Mouse (Mus musculus) liver, embryonic 11.5 days (tissue): Measurements from ENCODE around the gene Wwox. TPM values are rescaled to one million over a fixed set of nuclear protein-coding genes. Genes with fewer than 3 reads are reported as not detected.

ENCODE experiments used
- ATAC-seq: fragments of 200-750 bp; cut with Nextera tagmentation; replicated peaks from 2 replicates; pipeline ENCODE4 v1.8.0; 2017; ENCODE audit warnings: moderate number of reproducible peaks, mild to moderate bottlenecking, moderate TSS enrichment, moderate library complexity; ENCODE audit not compliant: low FRiP score
- DNase-seq: peaks from one replicate; pipeline ENCODE4 v3.0.0-alpha.2; 2017; ENCODE audit warnings: low spot score
- H3K27ac ChIP-seq: fragments of 300-500 bp; sonication (generic); 2 replicates; pipeline ENCODE4 v1.5.1; 2014; ENCODE audit warnings: mild to moderate bottlenecking, low read depth, low read length, control low read depth
- H3K27me3 ChIP-seq: fragments of 300-500 bp; sonication (generic); replicated peaks from 2 replicates; pipeline ENCODE4 v1.6.1; 2014; ENCODE audit warnings: low read length, mixed read lengths; ENCODE audit not compliant: control insufficient read depth, insufficient read depth
- H3K36me3 ChIP-seq: fragments of 300-500 bp; sonication (generic); 2 replicates; pipeline ENCODE4 v1.6.1; 2014; ENCODE audit warnings: mild to moderate bottlenecking, low read length, moderate library complexity, mixed read lengths; ENCODE audit not compliant: control insufficient read depth, insufficient read depth
- H3K4me1 ChIP-seq: fragments of 300-500 bp; sonication (generic); replicated peaks from 2 replicates; pipeline ENCODE4 v1.6.1; 2014; ENCODE audit warnings: low read length, mixed read lengths; ENCODE audit not compliant: control insufficient read depth, insufficient read depth
- H3K4me2 ChIP-seq: fragments of 300-500 bp; sonication (generic); 2 replicates; pipeline ENCODE4 v1.6.1; 2014; ENCODE audit warnings: mild to moderate bottlenecking, control low read depth, moderate library complexity
- H3K4me3 ChIP-seq: fragments of 300-500 bp; sonication (generic); 2 replicates; pipeline ENCODE4 v1.5.1; 2014; ENCODE audit warnings: low read depth, low read length, control low read depth
- H3K9ac ChIP-seq: fragments of 300-500 bp; sonication (generic); 2 replicates; pipeline ENCODE4 v1.6.1; 2014; ENCODE audit warnings: low read depth, low read length, control low read depth
- H3K9me3 ChIP-seq: fragments of 300-500 bp; sonication (generic); 2 replicates; pipeline ENCODE4 v1.6.1; 2016; ENCODE audit warnings: low read length, inconsistent platforms, mixed read lengths; ENCODE audit not compliant: control insufficient read depth
- WGBS: fragments of 180-500 bp; shearing (Covaris S2); extraction: QIAGEN DNeasy Blood & Tissue Kit; methylation state at CpG from one replicate; pipeline ENCODE4 v1.1.7; 2014; 5-methylcytosine and 5-hydroxymethylcytosine counted together
- polyA plus RNA-seq: library from polyadenylated mRNA; unstranded; fragments of >200 nt; fragmentation: Nextera tagmentation; extraction: Ambion mirVana; gene quantifications from 2 replicates; pipeline ENCODE4 v1.2.1, GENCODE M21; 2014

The Wwox gene
- polyA plus RNA-seq, 1 experiment from 2014 or later, result 7.3 TPM

GRCm38 (mm10) chr8:114715318-114716070 lies 276.0 kb downstream of the Wwox start:
- Histone ChIP-seq H3K27ac (no peak overlapping the region), H3K36me3 (no peaks in the 10 kb centered on the region), H3K9me3 (no peaks in the 10 kb centered on the region), H3K9ac (no peak overlapping the region), H3K4me3 (no peak overlapping the region), H3K27me3 (no peaks in the 10 kb centered on the region), H3K4me1 (no peaks in the 10 kb centered on the region), H3K4me2 (no peak overlapping the region)
- no peak for DNase-seq
- ATAC-seq, result no peak
- 62% methylated on average over 13 of the region's 13 CpGs for WGBS

- ATAC-seq (no peak), DNase-seq (no peak)
- Histone ChIP-seq H3K9me3 (no peaks in the 10 kb centered on the region), H3K4me2 (no peak overlapping the region), H3K27me3 (no peaks in the 10 kb centered on the region), H3K27ac (no peak overlapping the region), H3K4me3 (no peak overlapping the region), H3K36me3 (no peaks in the 10 kb centered on the region), H3K9ac (no peak overlapping the region), H3K4me1 (no peaks in the 10 kb centered on the region)
- 75% methylated on average over 14 of the region's 14 CpGs for WGBS
These were observed 277.2 kb downstream of the Wwox start for GRCm38 (mm10) chr8:114716546-114717255.

GRCm38 (mm10) chr8:114718821-114719220 lies 279.4 kb downstream of the Wwox start:
- Histone ChIP-seq H3K36me3 (no peaks in the 10 kb centered on the region), H3K4me1 (no peaks in the 10 kb centered on the region), H3K4me2 (no peak overlapping the region), H3K27ac (no peak overlapping the region), H3K9ac (no peak overlapping the region), H3K9me3 (no peaks in the 10 kb centered on the region), H3K4me3 (no peak overlapping the region), H3K27me3 (no peaks in the 10 kb centered on the region)
- DNase-seq, result no peak
- no peak for ATAC-seq
- WGBS, result 88% methylated on average over 4 of the region's 4 CpGs

- DNase-seq (no peak), ATAC-seq (no peak)
- Histone ChIP-seq H3K9me3 (no peaks in the 10 kb centered on the region), H3K27ac (no peak overlapping the region), H3K4me2 (no peak overlapping the region), H3K4me3 (no peak overlapping the region), H3K36me3 (no peaks in the 10 kb centered on the region), H3K27me3 (no peaks in the 10 kb centered on the region), H3K4me1 (no peaks in the 10 kb centered on the region), H3K9ac (no peak overlapping the region)
- WGBS, result 67% methylated on average over 5 of the region's 5 CpGs
These were observed 283.2 kb downstream of the Wwox start for GRCm38 (mm10) chr8:114722611-114723010.

GRCm38 (mm10) chr8:114731260-114732140 lies 292.0 kb downstream of the Wwox start:
- 65% methylated on average over 17 of the region's 17 CpGs for WGBS
- H3K4me3 ChIP-seq, result no peak overlapping the region
- no peaks in the 10 kb centered on the region for H3K4me1 ChIP-seq
- no peak overlapping the region for H3K4me2 ChIP-seq
- no peak for ATAC-seq
- no peaks in the 10 kb centered on the region for H3K9me3 ChIP-seq
- DNase-seq, result no peak
- no peak overlapping the region for H3K9ac ChIP-seq
- no peaks in the 10 kb centered on the region for H3K36me3 ChIP-seq
- no peaks in the 10 kb centered on the region for H3K27me3 ChIP-seq
- H3K27ac ChIP-seq, result no peak overlapping the region

GRCm38 (mm10) chr8:114743185-114743915 lies 303.9 kb downstream of the Wwox start:
- no peak for DNase-seq
- no peak overlapping the region for H3K4me2 ChIP-seq
- H3K36me3 ChIP-seq, result no peaks in the 10 kb centered on the region
- H3K4me1 ChIP-seq, result no peaks in the 10 kb centered on the region; the same call in 1 of the 2 replicates
- no peak overlapping the region for H3K9ac ChIP-seq
- no peak overlapping the region for H3K4me3 ChIP-seq
- peaks cover 6% of the 10 kb centered on the region for H3K9me3 ChIP-seq
- WGBS, result 45% methylated on average over 12 of the region's 12 CpGs
- H3K27ac ChIP-seq, result no peak overlapping the region
- no peaks in the 10 kb centered on the region for H3K27me3 ChIP-seq
- no peak for ATAC-seq

- ATAC-seq, result no peak
These were observed 306.9 kb downstream of the Wwox start for GRCm38 (mm10) chr8:114746373-114746772.

More at GRCm38 (mm10) chr8:114746373-114746772, 306.9 kb downstream of the Wwox start:
- H3K9ac ChIP-seq, result no peak overlapping the region
- H3K36me3 ChIP-seq, result no peaks in the 10 kb centered on the region
- WGBS, result 55% methylated on average over 2 of the region's 2 CpGs
- no peaks in the 10 kb centered on the region for H3K27me3 ChIP-seq
- no peaks in the 10 kb centered on the region for H3K9me3 ChIP-seq
- H3K4me3 ChIP-seq, result no peak overlapping the region
- H3K27ac ChIP-seq, result no peak overlapping the region
- no peaks in the 10 kb centered on the region; the same call in none of the 2 replicates for H3K4me1 ChIP-seq
- DNase-seq, result no peak
- no peak overlapping the region for H3K4me2 ChIP-seq
